Mouse (Mus musculus): ENCODE measurements around the gene Sgca. TPM values are rescaled to one million over a fixed set of nuclear protein-coding genes. Genes with fewer than 3 reads are reported as not detected.

The Sgca gene
- polyA plus RNA-seq, 1 experiment, result not detected

DNA sequence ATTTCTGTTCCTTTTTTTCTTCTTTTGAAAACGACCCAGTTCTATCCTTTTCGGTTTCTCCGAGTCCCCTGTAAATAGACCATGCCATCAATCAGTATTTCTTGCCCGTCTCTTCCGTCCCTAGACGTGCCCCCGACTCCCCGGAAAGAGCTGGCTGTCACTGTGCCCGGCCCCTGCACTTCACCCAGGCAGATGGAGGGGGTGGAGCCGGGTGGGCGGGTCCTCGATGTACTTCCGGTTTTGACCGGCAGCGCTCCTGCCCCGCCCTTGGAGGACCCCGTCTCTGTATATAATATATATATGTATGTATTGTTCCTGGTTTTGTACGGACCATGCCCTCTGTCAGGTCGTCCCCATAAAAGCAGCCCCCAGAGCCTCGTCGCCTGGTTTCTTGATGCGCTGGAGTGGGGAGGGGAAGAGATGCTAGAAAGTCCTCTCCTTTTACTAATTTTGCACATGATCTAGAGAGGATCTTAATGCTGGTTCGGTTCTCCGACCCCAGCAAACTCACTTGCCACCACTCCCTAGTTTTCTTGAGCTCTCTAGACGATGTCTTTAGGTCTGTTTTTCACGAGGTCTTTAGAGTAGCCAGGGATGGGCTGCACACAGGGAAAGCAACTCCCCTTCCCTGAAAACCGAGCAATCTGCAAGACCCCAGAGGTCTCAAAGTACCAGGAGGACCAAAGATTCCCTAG lies 30.5 kb upstream of the Sgca start:
- Histone ChIP-seq H3K4me3 (replicated peaks; ENCODE audit: control insufficient read depth, low read depth, low read length) (peak overlapping the region; percentile 67), H3K4me1 (ENCODE audit: control insufficient read depth, insufficient read depth, low read length) (peaks cover 1% of the 10 kb centered on the region; the same call in 1 of the 2 replicates), H3K27ac (ENCODE audit: control insufficient read depth, insufficient read depth, low read depth, low read length, poor library complexity) (0 out of 2 replicates have a peak overlapping the region, but pooled peaks have one; percentile 34)
- TF ChIP-seq CTCF (IDR thresholded peaks at IDR 0.05; ENCODE audit: control insufficient read depth, insufficient read depth, low read length) (no peak), POLR2A (IDR thresholded peaks at IDR 0.05; ENCODE audit: borderline replicate concordance, control insufficient read depth, low read depth, low read length) (no peak)
- WGBS, result 2% methylated on average over 27 of the region's 27 CpGs

DNA sequence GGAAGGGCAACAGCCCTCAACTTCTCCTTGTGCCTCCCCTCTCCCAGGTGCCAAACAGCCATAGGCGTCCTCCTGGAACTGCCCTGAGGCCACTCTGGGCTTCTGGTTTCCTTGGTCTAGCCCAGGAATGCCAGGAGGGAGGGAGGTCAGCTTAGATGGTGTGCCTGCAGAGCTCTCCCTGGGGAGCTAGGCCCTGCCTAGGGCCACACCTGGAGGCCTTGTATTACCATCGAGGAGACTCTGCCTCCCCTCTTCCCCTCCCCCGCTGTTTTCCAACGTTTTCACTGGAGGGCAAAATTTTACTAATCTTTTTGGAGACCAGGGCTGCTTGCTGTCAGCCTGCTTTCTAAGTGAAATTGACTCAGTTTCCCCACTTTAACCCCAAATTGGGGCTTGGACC lies 29.9 kb upstream of the Sgca start:
- H3K27ac ChIP-seq (ENCODE audit: control insufficient read depth, insufficient read depth, low read depth, low read length, poor library complexity), result no peak overlapping the region; the same call in 1 of the 2 replicates
- TF ChIP-seq CTCF (IDR thresholded peaks at IDR 0.05; ENCODE audit: control insufficient read depth, insufficient read depth, low read length) (no peak), POLR2A (IDR thresholded peaks at IDR 0.05; ENCODE audit: borderline replicate concordance, control insufficient read depth, low read depth, low read length) (no peak)
- 44% methylated on average over 4 of the region's 4 CpGs for WGBS
- no peak overlapping the region for H3K4me3 ChIP-seq (replicated peaks; ENCODE audit: control insufficient read depth, low read depth, low read length)
- peaks cover 1% of the 10 kb centered on the region; the same call in 1 of the 2 replicates for H3K4me1 ChIP-seq (ENCODE audit: control insufficient read depth, insufficient read depth, low read length)

DNA sequence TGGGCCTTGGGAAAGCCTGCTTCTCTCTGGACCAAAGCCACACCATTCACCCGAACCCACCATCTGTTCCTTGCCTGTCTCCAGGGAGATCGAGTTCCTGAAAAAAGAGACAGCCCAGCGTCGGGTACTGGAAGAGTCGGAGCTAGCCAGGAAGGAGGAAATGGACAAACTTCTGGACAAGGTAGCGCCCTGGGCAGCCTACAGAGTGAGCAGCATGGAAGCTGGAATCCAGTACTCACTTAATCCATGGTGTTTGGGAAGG lies 28.7 kb upstream of the Sgca start:
- H3K4me1 ChIP-seq (ENCODE audit: control insufficient read depth, insufficient read depth, low read length), result peaks cover 6% of the 10 kb centered on the region

DNA sequence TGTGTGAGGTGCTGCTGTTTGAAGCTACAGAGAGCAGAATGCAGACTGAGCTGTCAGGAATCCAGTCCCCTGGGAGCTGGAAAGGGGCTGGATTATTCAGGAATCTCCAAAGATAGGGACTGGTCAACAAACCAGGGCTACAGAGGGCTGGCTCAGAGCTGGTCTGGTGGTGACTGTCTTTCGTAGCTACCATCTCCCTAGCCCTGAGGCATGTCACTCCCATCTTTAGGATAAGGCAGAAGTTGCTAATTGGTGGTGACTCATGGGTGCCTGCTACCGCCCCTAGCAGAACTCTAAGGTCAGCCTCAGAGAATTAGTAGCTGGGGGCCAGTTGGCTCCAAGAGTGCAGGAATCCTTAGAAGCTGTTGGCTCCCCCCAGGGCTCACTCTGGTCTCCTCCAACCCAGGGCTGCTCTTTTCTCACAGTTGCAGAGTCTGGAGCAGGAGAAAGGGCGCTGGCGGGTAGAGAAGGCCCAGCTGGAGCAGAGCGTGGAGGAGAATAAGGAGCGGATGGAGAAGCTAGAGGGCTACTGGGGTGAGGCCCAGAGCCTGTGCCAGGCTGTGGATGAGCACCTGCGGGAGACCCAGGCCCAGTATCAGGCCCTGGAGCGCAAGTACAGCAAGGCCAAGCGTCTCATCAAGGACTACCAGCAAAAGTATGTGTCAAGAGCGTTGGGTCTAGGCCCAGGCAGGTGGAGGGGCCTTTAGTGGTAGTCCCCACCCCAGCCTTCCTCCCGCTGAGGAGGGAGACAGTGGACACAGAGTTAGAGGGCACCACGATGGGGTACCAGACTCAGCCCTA lies 28.2 kb upstream of the Sgca start:
- Histone ChIP-seq H3K27ac (ENCODE audit: control insufficient read depth, insufficient read depth, low read depth, low read length, poor library complexity) (no peak overlapping the region; the same call in 1 of the 2 replicates), H3K4me3 (replicated peaks; ENCODE audit: control insufficient read depth, low read depth, low read length) (no peak overlapping the region), H3K4me1 (ENCODE audit: control insufficient read depth, insufficient read depth, low read length) (peaks cover 6% of the 10 kb centered on the region)
- TF ChIP-seq CTCF (IDR thresholded peaks at IDR 0.05; ENCODE audit: control insufficient read depth, insufficient read depth, low read length), result no peak
- no peak for TF ChIP-seq POLR2A (IDR thresholded peaks at IDR 0.05; ENCODE audit: borderline replicate concordance, control insufficient read depth, low read depth, low read length)
- WGBS, result 83% methylated on average over 12 of the region's 12 CpGs

More for the DNA sequence above, 28.7 kb upstream of the Sgca start:
- Histone ChIP-seq H3K27ac (ENCODE audit: control insufficient read depth, insufficient read depth, low read depth, low read length, poor library complexity) (no peak overlapping the region), H3K4me3 (replicated peaks; ENCODE audit: control insufficient read depth, low read depth, low read length) (no peak overlapping the region)
- TF ChIP-seq POLR2A (IDR thresholded peaks at IDR 0.05; ENCODE audit: borderline replicate concordance, control insufficient read depth, low read depth, low read length), result no peak
- no peak for TF ChIP-seq CTCF (IDR thresholded peaks at IDR 0.05; ENCODE audit: control insufficient read depth, insufficient read depth, low read length)
- 81% methylated on average over 6 of the region's 6 CpGs for WGBS

DNA sequence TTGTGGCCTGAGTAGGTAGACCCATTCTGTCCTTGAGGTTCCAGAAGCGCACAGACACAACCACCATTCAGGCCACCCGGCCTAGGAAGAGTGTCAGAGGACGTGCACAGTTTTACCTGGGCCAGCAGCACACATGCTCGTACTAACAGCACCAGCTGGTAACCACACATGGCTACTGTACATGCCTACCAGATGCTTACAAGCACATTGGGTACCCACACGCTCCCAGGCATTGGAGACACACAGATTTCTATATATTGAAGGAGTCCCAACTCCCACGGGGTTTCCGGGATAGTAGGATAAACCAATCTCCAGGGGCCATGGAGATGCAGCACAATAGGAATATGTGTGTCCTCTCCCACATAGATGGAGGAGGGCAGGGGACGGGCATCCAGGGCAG lies 26.6 kb upstream of the Sgca start:
- WGBS, result 97% methylated on average over 8 of the region's 8 CpGs
- no peak for TF ChIP-seq POLR2A (IDR thresholded peaks at IDR 0.05; ENCODE audit: borderline replicate concordance, control insufficient read depth, low read depth, low read length)
- no peak for TF ChIP-seq CTCF (IDR thresholded peaks at IDR 0.05; ENCODE audit: control insufficient read depth, insufficient read depth, low read length)
- no peak overlapping the region for H3K27ac ChIP-seq (ENCODE audit: control insufficient read depth, insufficient read depth, low read depth, low read length, poor library complexity)
- H3K4me3 ChIP-seq (replicated peaks; ENCODE audit: control insufficient read depth, low read depth, low read length), result no peak overlapping the region
- H3K4me1 ChIP-seq (ENCODE audit: control insufficient read depth, insufficient read depth, low read length), result peaks cover 8% of the 10 kb centered on the region

DNA sequence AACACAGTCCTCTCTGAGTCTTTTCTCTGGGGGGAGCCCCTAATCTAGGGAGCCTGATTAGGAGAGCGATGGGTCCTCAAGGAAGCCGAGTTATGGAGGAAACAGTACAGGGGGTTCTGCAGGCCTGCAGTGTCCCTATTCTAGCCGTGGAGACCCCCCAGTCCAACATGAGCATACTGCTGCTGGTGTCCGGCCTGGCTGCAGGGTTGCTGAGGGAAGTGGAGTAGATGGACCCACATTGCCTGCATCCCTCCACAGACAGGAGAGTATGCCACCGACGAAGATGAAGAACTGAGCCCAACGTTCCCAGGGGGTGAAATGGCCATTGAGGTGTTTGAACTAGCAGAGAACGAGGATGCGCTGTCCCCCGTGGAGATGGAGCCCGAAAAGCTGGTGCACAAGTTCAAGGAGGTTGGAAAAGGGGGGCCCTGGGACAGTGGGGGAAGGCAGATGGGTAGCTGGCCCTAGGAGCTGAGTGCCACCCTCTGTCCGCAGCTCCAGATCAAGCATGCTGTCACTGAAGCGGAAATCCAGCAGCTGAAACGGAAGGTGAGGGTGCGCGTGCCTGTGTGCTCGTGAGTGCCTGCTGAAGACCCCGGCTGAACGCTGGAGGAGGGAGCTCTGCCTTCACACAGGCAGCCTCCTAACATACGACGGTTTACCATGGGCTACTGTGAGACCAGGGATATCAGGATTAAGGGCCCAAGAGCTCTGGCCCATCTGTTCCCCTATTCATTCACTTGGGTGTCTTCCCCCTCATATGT lies 25.6 kb upstream of the Sgca start:
- WGBS, result 86% methylated on average over 21 of the region's 21 CpGs
- no peak for TF ChIP-seq POLR2A (IDR thresholded peaks at IDR 0.05; ENCODE audit: borderline replicate concordance, control insufficient read depth, low read depth, low read length)
- no peak for TF ChIP-seq CTCF (IDR thresholded peaks at IDR 0.05; ENCODE audit: control insufficient read depth, insufficient read depth, low read length)
- Histone ChIP-seq H3K27ac (ENCODE audit: control insufficient read depth, insufficient read depth, low read depth, low read length, poor library complexity) (no peak overlapping the region), H3K4me1 (ENCODE audit: control insufficient read depth, insufficient read depth, low read length) (peaks cover 8% of the 10 kb centered on the region), H3K4me3 (replicated peaks; ENCODE audit: control insufficient read depth, low read depth, low read length) (no peak overlapping the region)

DNA sequence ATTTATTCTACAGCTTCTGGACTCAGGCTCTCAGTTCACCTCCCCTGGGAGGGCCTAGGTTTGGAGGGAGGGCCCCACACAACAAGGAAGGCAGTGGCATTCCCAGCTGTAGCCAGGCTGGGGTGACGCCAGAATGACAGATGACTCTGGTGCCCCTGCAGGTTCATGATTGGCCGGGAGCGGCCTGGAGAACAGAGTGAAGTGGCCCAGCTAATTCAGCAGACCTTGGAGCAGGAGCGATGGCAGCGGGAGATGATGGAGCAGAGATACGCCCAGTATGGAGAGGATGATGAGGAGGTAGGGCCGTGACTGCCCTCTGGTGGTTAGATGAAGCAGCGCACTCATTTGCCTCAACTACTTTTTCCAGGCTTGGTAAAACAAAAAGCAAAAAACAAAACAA lies 24.9 kb upstream of the Sgca start:
- H3K27ac ChIP-seq (ENCODE audit: control insufficient read depth, insufficient read depth, low read depth, low read length, poor library complexity), result peak overlapping the region; percentile 12; the same call in 1 of the 2 replicates
- TF ChIP-seq CTCF (IDR thresholded peaks at IDR 0.05; ENCODE audit: control insufficient read depth, insufficient read depth, low read length), result peak; percentile 98
- no peak for TF ChIP-seq POLR2A (IDR thresholded peaks at IDR 0.05; ENCODE audit: borderline replicate concordance, control insufficient read depth, low read depth, low read length)
- WGBS, result 4% methylated on average over 8 of the region's 8 CpGs
- no peak overlapping the region for H3K4me3 ChIP-seq (replicated peaks; ENCODE audit: control insufficient read depth, low read depth, low read length)
- H3K4me1 ChIP-seq (ENCODE audit: control insufficient read depth, insufficient read depth, low read length), result peaks cover 8% of the 10 kb centered on the region

DNA sequence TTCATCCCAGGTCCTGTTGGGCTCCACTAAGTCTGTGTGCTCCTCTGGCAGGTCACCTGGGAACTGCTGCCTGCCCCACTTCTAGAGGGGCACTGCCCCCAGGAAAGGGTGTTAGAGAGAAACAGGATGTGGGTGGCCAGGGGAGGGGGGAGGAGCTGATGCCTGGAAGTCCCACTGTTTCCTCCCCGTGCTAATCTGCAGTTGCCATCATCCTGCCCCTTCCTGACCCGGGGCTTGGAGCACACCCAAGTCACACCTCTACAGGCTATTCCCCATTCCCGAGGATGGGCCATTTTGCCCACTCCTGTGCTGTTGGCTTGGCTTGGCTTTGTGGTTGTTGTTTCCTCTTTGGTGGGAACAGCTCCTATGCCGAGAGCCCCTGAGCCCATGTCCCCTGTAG lies 24.4 kb upstream of the Sgca start:
- Histone ChIP-seq H3K4me3 (replicated peaks; ENCODE audit: control insufficient read depth, low read depth, low read length) (no peak overlapping the region), H3K4me1 (ENCODE audit: control insufficient read depth, insufficient read depth, low read length) (peaks cover 10% of the 10 kb centered on the region), H3K27ac (ENCODE audit: control insufficient read depth, insufficient read depth, low read depth, low read length, poor library complexity) (peak overlapping the region; percentile 29)
- TF ChIP-seq POLR2A (IDR thresholded peaks at IDR 0.05; ENCODE audit: borderline replicate concordance, control insufficient read depth, low read depth, low read length) (no peak), CTCF (IDR thresholded peaks at IDR 0.05; ENCODE audit: control insufficient read depth, insufficient read depth, low read length) (no peak)
- 2% methylated on average over 4 of the region's 4 CpGs for WGBS

Measured in bone marrow, adult 2 months (tissue).